Mouse (Mus musculus) spleen, adult 2 months (tissue): ENCODE results near the gene Glt28d2.

Experiments
- CTCF ChIP-seq: fragments of 200-500 bp; IDR thresholded peaks from 2 replicates; pipeline ENCODE4 v1.5.1; 2011; ENCODE audit warnings: mild to moderate bottlenecking, inconsistent platforms; ENCODE audit not compliant: insufficient read depth, insufficient read length, insufficient replicate concordance; ENCODE audit errors: extremely low read depth
- POLR2A ChIP-seq: fragments of 200-500 bp; IDR thresholded peaks from 2 replicates; pipeline ENCODE4 v1.6.1; 2011; ENCODE audit warnings: low read depth, low read length, inconsistent platforms

DNA sequence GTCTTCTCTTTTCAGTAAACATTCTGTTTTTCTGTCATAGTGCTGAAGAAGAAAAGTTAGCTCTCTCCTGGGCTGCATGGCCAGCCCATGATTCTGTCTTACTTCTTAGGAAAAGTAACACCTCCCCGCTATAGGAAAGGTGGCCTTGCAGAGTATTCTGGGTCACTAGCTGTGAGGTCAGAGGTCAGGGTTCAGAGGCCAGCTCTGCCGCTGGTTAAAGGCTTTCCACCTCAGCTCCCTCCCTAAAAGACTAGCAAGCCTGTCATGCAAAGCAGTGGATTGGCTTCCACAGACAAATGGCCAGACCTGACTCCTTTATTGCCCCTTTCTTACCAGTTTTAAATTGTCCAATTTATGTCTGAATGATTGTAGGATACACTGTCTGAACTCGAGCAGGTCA lies 23.3 kb downstream of the Glt28d2 start:
- TF ChIP-seq CTCF (no peak), POLR2A (no peak)
